Mouse (Mus musculus) small intestine, adult 2 months (tissue): ENCODE measurements at regions not wholly inside any gene's neighbourhood (a gene's known extent, or its start where the extent isn't known, plus 50 kb on each side); places are given as distances from the start of the nearest gene placed in this dataset.

Experiments
- H3K27ac ChIP-seq: fragments of 200-500 bp; 2 replicates; pipeline ENCODE4 v1.5.1; 2012; ENCODE audit warnings: low read depth, low read length, control low read depth, inconsistent platforms; ENCODE audit not compliant: insufficient read depth
- H3K27me3 ChIP-seq: fragments of 200-500 bp; 2 replicates; pipeline ENCODE4 v1.6.1; 2012; ENCODE audit warnings: mild to moderate bottlenecking, moderate library complexity, low read length, inconsistent platforms; ENCODE audit not compliant: control insufficient read depth, insufficient read depth
- H3K36me3 ChIP-seq: fragments of 200-500 bp; 2 replicates; pipeline ENCODE4 v1.6.1; 2012; ENCODE audit warnings: mild to moderate bottlenecking, low read length, control low read depth, inconsistent platforms; ENCODE audit not compliant: control insufficient read depth, insufficient read depth
- H3K4me1 ChIP-seq: fragments of 200-500 bp; 2 replicates; pipeline ENCODE4 v1.6.1; 2012; ENCODE audit warnings: low read length, inconsistent platforms, mixed read lengths; ENCODE audit not compliant: control insufficient read depth, insufficient read depth, insufficient read length
- H3K4me3 ChIP-seq: fragments of 200-500 bp; 2 replicates; pipeline ENCODE4 v1.5.1; 2012; ENCODE audit warnings: low read depth, mild to moderate bottlenecking, control low read depth, inconsistent platforms, low read length, moderate library complexity
- CTCF ChIP-seq: fragments of 200-500 bp; IDR thresholded peaks from 2 replicates; pipeline ENCODE4 v1.5.1; 2012; ENCODE audit warnings: low read depth, mild to moderate bottlenecking, control low read depth, inconsistent platforms, low read length, moderate library complexity, mixed read lengths; ENCODE audit not compliant: insufficient replicate concordance, insufficient read length; ENCODE audit errors: extremely low read depth
- POLR2A ChIP-seq: fragments of 200-500 bp; IDR thresholded peaks from 2 replicates; pipeline ENCODE4 v1.6.1; 2012; ENCODE audit warnings: low read depth, mild to moderate bottlenecking, control low read depth, inconsistent platforms, low read length, moderate library complexity
- WGBS: fragments of 180-500 bp; shearing (Covaris S2); methylation state at CpG from one replicate; pipeline ENCODE4 v1.1.7; 2018; 5-methylcytosine and 5-hydroxymethylcytosine counted together

DNA sequence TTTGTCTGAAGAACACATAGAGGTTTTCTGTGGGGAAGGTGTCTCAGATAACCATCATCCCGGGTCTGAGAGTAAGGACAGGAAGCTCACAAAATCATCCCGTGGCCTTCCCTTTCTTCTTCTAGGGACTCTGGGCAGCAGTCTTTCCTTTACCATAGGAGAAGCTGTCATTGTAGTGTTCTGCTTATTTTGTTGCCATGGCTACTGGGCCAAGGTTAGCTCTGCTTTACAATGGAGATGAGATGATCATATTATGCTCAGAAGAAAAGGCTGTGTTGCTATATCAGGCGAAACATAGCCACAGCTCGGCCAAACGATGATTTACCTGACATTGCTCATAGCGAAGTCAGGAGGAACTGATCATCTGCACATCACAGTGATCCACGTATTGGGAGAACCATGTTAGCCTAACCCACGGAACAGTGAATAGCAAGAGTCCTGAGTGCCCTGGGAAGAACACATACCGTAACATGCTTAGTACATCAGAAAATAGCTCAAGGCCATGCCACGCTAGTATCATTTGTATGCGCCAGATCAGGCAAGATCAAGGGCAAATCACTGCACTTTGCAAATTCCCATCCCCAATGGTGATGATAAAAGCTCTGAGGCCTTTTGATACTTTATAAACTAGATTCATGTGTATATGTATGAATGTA, 91.0 kb upstream of the Fat4 start:
- Histone ChIP-seq H3K27me3 (no peaks in the 10 kb centered on the region), H3K4me1 (no peaks in the 10 kb centered on the region), H3K36me3 (no peaks in the 10 kb centered on the region), H3K4me3 (no peak overlapping the region), H3K27ac (no peak overlapping the region)
- TF ChIP-seq CTCF (no peak), POLR2A (no peak)
- 87% methylated on average over 11 of the region's 11 CpGs for WGBS

DNA sequence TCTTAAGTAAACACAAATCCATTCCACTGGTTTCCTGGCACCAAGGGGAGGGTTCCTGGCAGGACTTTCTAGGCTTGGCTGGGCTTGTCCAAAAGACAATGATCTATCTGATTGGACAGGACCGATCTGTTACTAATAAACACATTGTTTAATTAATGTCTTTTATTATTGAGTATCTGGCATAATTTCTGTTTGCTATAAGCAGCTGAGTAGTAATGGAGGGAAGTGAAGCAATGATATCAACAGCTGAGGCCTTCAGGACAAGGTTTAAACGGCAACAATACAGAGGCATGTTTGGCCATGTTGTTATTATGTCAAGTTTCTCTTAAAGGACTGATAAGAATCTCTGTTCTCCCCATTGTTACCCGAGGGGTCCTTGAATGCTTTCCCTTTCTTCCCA, 93.5 kb upstream of the Fat4 start:
- no peak overlapping the region for H3K27ac ChIP-seq
- WGBS = 61% methylated on average over 3 of the region's 3 CpGs
- H3K4me1 ChIP-seq = no peaks in the 10 kb centered on the region
- TF ChIP-seq CTCF (no peak), POLR2A (no peak)
- no peaks in the 10 kb centered on the region for H3K27me3 ChIP-seq
- H3K4me3 ChIP-seq = no peak overlapping the region
- H3K36me3 ChIP-seq = no peaks in the 10 kb centered on the region

GRCm38 (mm10) chr3:38788751-38789150, 98.0 kb upstream of the Fat4 start:
- WGBS = 59% methylated on average over 2 of the region's 2 CpGs
- no peak for TF ChIP-seq POLR2A
- TF ChIP-seq CTCF = no peak
- no peaks in the 10 kb centered on the region for H3K4me1 ChIP-seq
- no peaks in the 10 kb centered on the region for H3K36me3 ChIP-seq
- H3K27me3 ChIP-seq = no peaks in the 10 kb centered on the region
- H3K27ac ChIP-seq = no peak overlapping the region
- H3K4me3 ChIP-seq = no peak overlapping the region

DNA sequence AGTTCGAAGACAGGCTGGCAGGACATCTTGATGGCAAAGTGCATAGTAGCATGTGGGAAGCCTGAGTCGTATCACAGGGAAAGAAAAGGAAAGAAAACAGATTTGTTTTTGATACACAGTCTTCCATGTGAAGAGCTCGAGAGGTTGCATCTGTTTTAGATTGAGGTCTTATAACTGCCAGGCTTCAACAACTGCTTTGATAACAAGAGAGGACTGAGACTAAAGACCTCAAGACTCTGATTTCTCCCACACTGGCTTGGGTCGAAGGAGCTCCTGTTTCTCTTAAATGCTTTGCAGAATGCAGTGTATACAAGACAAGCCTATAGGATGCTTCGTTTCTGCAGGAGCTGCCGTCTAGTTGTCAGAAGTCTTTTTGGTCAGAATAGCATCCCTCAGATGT, 103.0 kb upstream of the Fat4 start:
- 76% methylated on average over 6 of the region's 6 CpGs for WGBS

DNA sequence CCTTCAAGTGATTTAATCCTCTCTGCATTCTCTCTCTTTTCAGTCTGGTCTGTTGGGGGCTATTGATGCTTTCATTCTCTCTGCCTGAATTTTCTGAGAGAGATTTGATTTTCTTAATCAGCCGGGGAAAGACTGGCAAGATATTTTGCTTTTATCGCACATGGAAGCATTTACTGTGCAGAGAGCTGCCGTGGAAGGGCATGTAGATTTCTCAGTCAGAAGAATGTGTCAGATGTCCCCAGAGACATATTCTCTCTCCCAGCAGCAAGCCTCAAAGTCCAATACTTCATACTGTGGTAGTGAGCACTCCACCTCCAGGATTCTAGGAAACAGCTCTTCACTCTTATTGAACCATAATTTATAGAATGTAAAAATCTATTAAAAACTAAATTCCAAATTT, 103.7 kb upstream of the Fat4 start:
- Histone ChIP-seq H3K27ac (no peak overlapping the region), H3K36me3 (no peaks in the 10 kb centered on the region), H3K4me3 (no peak overlapping the region), H3K4me1 (no peaks in the 10 kb centered on the region), H3K27me3 (no peaks in the 10 kb centered on the region)
- TF ChIP-seq CTCF (no peak), POLR2A (no peak)
- WGBS = 95% methylated on average over 3 of the region's 3 CpGs

More for the DNA sequence above, 103.0 kb upstream of the Fat4 start:
- Histone ChIP-seq H3K27ac (no peak overlapping the region), H3K4me3 (no peak overlapping the region), H3K36me3 (no peaks in the 10 kb centered on the region), H3K27me3 (no peaks in the 10 kb centered on the region), H3K4me1 (no peaks in the 10 kb centered on the region)
- TF ChIP-seq CTCF (no peak), POLR2A (no peak)

- Histone ChIP-seq H3K27ac (no peak overlapping the region), H3K4me1 (no peaks in the 10 kb centered on the region), H3K36me3 (no peaks in the 10 kb centered on the region), H3K27me3 (no peaks in the 10 kb centered on the region), H3K4me3 (no peak overlapping the region)
- TF ChIP-seq POLR2A (no peak), CTCF (no peak)
- 77% methylated on average over 4 of the region's 4 CpGs for WGBS
These were observed 109.9 kb upstream of the Fat4 start for GRCm38 (mm10) chr3:38776743-38777366.

DNA sequence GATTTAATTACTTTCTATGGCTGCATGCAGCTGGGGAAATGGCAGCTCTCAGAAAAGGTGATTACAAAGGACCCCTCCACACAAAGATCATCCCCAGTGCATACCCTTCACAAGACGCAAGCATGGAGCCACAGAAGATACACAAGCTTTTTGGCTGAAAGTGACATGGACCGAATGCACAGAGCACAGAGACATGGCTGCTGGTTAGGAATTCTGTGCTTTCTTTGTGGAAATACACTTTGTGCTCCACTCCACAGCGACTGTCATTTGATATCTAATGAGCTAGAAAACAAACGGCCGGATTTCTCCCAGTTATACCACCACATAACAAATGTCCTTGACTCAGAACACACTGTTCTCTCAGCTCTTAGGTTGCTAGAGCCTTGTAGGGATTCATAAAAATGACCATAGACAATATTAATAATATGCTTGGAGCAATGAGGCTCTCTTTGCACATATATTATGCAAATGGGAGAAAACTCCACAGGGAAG, 132.1 kb upstream of the Fat4 start:
- H3K4me3 ChIP-seq = no peak overlapping the region
- no peaks in the 10 kb centered on the region for H3K36me3 ChIP-seq
- 80% methylated on average over 5 of the region's 5 CpGs for WGBS
- TF ChIP-seq CTCF = no peak
- TF ChIP-seq POLR2A = no peak
- no peaks in the 10 kb centered on the region for H3K27me3 ChIP-seq
- no peak overlapping the region for H3K27ac ChIP-seq
- no peaks in the 10 kb centered on the region for H3K4me1 ChIP-seq
